Mouse (Mus musculus): ENCODE results near the gene Hoxa13.

Gene Hoxa13

GRCm38 (mm10) chr6:52252016-52252774 is 8.5 kb downstream of the Hoxa13 start:
- ATAC-seq (ENCODE audit: low TSS enrichment), result no peak

DNA sequence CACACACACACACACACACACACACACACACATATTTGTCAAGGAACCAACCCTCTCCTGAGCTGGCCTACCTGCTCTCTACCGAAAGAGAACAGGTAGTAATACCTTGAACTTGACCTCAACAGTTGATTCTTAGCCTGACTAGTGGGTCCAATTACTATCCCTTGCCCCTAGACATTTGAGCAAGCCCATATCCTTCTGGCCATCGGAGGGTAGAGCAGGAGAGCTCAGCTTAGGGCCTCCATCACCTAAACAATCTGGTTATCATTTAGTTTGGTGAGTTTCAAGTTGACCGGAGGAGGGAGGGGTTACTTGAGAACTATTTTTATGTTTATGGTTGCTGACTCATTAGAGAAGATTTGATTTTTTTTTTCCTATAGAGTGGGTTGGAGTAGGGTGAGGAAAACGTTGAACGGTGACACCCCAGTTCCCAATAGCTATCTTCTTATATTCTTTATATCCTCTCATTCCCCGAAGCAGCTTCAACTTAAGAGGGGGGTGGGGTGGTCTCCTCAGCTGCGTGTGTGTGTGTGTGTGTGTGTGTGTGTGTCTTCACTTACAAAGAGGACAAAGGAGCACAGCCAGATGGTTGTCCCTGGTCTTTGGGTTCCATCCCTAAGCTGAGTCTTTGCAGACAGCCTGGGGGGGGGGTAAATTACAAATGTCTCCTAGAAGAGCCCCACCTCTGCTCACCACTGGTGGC is 9.4 kb downstream of the Hoxa13 start:
- no peak for ATAC-seq (ENCODE audit: low TSS enrichment)

DNA sequence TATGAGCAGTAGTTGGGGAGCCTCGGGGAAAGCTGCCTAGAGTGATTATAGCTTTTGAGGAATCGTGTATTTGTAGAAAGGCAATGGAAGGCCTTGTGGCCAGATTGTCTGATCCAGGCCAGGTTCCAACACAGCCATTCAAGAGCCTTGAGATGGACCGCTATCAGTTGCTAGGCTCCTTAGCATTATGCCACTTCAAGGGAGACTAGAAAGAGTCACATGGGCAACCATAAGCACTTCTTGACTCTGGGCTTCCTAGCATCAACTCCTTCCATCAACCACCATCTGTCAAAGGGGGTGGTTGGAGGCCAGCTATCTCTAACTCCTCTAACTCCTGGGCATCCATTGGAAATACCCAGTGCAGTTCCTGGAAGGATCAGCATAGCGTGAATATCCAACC is 10.9 kb downstream of the Hoxa13 start:
- ATAC-seq (ENCODE audit: low TSS enrichment), result no peak

GRCm38 (mm10) chr6:52249415-52249738 is 11.3 kb downstream of the Hoxa13 start:
- ATAC-seq (ENCODE audit: low TSS enrichment), result no peak

GRCm38 (mm10) chr6:52248638-52249414 is 11.9 kb downstream of the Hoxa13 start:
- no peak for ATAC-seq (ENCODE audit: low TSS enrichment)

DNA sequence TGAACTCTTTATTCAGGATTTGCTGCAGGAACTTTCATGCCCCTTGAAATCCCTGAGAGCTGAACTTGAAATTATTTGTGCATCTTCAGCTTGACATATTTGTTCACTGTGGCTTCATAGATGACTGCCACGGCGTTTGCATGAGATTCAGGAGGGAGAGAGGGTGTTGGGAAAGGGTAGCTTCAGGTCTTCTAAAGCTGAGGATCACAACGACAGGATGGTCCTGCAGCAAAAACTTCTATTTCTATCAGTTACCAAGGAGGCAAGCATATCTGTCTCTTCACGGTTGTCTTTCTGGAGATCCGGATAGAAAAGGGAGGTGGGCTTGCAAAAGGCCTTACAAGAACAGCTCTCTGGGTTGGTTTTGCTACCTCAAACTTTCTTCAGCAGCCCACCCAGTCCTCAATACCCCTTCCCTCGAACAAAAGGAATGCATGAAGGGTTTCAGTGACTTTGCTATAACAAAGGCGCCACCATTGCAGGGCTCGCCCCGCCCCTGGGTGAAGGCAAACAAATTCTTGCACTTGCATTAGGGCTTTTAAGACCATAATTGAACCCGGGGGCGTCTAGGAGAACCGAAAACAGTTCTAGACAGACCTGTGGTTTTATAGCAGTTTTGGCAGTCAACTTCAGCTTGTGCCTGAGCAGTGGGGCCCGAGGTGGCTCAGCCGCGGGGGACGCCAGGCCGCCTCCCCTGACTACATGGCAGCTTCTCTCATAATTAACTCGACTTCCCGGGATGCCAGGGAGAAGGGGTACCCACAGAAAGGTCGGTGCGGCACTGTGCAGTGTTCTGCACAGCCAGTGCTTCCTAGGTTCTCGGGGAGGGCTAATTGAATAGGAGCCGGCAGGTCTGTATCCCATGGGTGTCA is 12.7 kb downstream of the Hoxa13 start:
- ATAC-seq (ENCODE audit: low TSS enrichment), result no peak

DNA sequence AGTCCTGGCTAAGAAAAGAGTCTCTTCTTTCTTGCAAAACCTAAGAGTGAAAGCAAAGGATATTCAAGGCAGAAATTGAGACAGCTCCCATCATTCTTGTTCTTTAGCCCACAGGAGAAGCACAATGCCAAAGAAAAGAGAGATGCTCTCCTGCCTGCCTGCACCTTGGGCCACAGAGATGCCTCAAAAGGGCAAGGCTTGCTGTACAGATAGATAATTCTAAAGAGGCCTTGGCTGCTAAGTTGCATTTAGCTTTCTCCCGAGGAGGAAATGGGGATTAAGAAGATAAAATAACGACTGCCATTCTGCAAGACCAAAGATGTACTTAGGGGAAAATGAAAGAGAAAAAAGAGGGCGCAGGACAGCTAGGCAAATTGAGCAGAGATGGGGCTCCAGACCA is 13.8 kb downstream of the Hoxa13 start:
- no peak for ATAC-seq (ENCODE audit: low TSS enrichment)

DNA sequence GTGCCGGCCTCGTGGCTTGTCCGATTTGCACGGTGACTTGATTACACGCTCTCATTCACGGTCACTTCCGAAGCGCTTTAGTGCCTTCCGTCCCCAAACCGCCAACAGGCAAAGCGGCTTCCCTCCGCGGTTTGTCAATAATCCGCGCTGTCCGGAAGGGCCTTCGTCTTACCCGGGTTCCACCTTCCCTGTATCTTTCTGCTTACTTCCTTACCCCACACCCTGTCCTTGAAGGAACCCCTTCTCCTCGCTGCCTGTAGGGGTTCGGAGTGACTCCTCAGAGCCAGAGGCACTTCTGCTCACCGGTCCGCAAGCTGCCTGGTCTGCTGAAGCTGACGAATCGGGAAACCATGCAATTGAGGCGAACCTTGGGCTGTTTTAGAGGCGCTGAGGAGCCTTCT is 14.3 kb downstream of the Hoxa13 start:
- no peak for ATAC-seq (ENCODE audit: low TSS enrichment)

DNA sequence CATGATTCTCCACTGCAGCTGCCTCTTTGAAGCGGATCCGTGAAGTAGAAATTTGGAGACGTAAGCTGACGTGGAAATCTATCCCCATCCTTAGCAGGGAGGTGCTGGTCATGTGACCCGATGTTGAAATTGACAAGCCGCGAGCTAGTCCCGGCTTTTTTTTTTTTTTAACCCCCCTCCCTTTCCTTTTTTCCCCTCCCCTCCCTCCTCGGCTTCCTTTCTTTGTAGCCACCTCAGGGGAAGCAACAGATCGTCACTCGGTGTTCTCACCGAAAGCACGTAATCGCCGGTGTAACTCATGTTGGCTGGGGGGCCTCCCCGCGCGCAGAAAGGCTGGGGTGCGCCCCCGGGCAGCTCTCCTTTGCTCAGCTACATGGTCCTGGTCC is 14.9 kb downstream of the Hoxa13 start, which contains the start of gene Hoxa11:
Gene Hoxa11 (minus strand): TSS at position 54 of the 386 bp plus-strand sequence.
- ATAC-seq (ENCODE audit: low TSS enrichment), result no peak

GRCm38 (mm10) chr6:52245040-52245756 is 15.5 kb downstream of the Hoxa13 start:
- no peak for ATAC-seq (ENCODE audit: low TSS enrichment)

DNA sequence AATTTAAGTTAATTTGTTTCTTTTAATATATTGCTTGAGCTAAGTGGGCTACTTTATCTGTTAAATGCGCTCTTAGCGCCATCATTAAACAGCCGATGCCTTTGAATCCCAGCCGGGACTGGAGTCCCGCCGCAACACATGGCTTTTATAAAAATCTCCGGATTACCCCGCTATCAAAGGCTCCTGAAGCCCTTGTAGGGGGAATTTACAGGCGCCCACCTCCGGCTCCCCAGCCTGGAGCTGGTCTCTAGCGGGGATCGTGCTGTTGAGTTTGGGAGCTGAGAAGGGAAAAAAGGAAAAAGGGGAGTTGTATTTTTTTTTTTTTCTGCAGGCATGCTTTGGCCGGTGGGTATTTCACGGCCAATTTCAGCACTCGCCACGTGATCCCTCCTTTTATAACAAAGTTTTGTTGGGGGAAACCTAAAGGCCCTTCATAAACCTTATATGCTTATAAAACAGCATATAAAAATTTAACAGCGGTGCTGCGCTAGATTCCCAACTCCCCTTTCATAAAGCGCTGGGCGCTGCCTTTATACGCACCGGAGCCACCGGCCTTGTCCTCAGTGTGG is 16.1 kb downstream of the Hoxa13 start:
- ATAC-seq (ENCODE audit: low TSS enrichment), result no peak

DNA sequence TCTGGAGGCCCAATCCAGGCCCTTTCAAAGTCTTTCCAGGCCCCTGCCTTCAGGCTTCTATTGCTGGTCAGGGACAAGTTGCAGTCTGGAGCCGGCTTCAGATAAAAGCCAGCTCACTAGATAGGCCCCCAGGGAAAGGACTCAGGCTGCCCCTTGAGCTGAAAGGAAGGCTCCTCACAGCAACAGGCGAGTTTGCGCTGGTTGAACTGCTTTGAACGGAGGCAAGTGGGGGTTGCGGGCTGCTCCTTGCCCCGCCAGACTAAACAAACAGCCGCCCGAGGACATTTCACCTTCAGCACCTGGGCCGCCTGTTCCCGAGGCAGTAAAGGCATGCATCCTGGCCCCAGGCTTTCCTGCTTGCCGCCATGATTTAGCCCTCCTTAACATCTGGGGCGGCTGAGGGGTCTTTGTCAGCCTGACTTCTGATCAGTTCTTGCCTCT is 17.0 kb downstream of the Hoxa13 start:
- no peak for ATAC-seq (ENCODE audit: low TSS enrichment)

DNA sequence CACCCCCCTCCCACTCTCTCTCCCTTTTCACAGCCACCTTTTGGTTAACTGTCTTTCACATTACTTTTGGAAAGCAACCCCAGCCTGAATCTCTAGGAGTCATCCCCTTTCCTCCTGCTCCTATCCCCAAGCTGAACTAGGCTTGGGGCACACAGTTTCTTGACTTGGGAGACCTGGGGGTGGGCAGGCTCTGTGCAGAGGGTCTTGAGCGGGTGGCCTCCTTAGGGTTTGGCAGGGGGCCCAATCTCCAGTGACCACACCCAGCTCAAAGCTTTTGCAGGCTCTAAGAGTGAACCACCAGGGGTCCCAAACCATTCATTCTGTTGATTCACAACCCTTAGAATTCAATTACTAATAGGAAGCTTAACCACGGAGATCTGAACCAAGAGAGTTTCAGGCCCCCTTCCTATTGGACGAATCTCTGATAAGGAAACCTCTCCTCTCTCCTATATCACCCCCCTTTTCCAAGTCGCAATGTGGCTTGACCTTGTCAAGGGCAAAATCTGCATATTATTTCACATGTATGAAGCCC is 17.8 kb downstream of the Hoxa13 start:
- no peak for ATAC-seq (ENCODE audit: low TSS enrichment)

GRCm38 (mm10) chr6:52241001-52241621 is 19.6 kb downstream of the Hoxa13 start:
- ATAC-seq (ENCODE audit: low TSS enrichment), result no peak

GRCm38 (mm10) chr6:52240389-52241000 is 20.2 kb downstream of the Hoxa13 start, which contains the start of gene Hoxa10:
TSS of gene Hoxa10 (minus strand) at chr6:52240854.
- ATAC-seq (ENCODE audit: low TSS enrichment), result no peak

GRCm38 (mm10) chr6:52239625-52240388 is 20.9 kb downstream of the Hoxa13 start:
- ATAC-seq (ENCODE audit: low TSS enrichment), result no peak

DNA sequence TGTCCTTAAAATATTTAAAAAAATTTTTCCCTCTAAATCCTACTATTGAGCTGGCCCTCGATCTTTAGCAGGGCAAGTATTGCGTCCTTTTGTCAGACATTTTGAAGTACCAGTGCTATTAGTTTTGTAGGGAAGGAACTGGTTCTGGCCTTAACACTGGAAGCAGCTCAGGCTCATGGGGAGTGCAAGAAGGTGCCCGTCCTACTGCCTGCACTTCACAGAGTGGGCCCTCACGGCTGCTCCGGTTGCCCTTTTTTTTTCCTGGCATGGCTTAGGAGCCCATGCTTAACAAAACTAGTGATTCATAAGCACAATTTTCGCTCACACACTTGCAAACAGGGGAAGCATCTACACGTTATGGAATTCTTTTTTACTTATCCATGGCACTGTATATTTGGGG is 21.7 kb downstream of the Hoxa13 start:
- no peak for ATAC-seq (ENCODE audit: low TSS enrichment)

DNA sequence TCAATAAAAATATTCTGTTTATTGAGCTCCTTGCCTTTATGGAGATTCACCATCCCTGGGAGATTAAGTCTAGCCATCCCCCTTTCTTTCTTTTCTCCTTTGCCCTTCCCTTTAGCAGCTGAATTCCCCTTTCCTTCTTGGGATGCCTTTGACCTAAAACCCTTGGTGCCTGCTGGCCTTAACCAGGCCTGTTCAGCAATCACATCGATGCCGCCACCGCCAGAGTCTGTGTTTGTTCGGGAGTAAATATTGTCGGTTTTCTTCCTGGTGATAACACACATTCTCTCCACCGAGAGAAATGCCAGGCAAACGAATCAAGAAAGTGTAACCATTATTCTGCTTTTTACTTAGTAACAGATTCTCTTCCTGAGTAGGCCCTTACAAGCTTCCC is 22.5 kb downstream of the Hoxa13 start:
- no peak for ATAC-seq (ENCODE audit: low TSS enrichment)
